Mouse (Mus musculus) kidney, embryonic 15.5 days (tissue): ENCODE measurements around the gene Med17. TPM values are rescaled to one million over a fixed set of nuclear protein-coding genes. Genes with fewer than 3 reads are reported as not detected.
A peak's percentile ranks its signal among the peaks of the same experiment; 100 is the strongest.
"Not testable (repeated sequence)": the region's sequence is repeated elsewhere in the genome, so short reads cannot be mapped to it uniquely, and the experiment has no call there.

Experiments used
- ATAC-seq: fragments of 200-750 bp; cut with Nextera tagmentation; replicated peaks from 2 replicates; pipeline ENCODE4 v1.8.0; 2017; ENCODE audit warnings: moderate TSS enrichment; ENCODE audit not compliant: low FRiP score
- H3K27ac ChIP-seq: fragments of 300-500 bp; sonication (generic); 2 replicates; pipeline ENCODE4 v1.5.1; 2015; ENCODE audit warnings: mild to moderate bottlenecking, inconsistent platforms
- H3K27me3 ChIP-seq: fragments of 300-500 bp; sonication (generic); 2 replicates; pipeline ENCODE4 v1.6.1; 2015; ENCODE audit warnings: inconsistent platforms
- H3K36me3 ChIP-seq: fragments of 300-500 bp; sonication (generic); 2 replicates; pipeline ENCODE4 v1.6.1; 2015; ENCODE audit warnings: inconsistent platforms
- H3K4me1 ChIP-seq: fragments of 300-500 bp; sonication (generic); 2 replicates; pipeline ENCODE4 v1.6.1; 2015; ENCODE audit warnings: inconsistent platforms
- H3K4me2 ChIP-seq: fragments of 300-500 bp; sonication (generic); 2 replicates; pipeline ENCODE4 v1.6.1; 2015; ENCODE audit warnings: moderate library complexity, mild to moderate bottlenecking, inconsistent platforms
- H3K4me3 ChIP-seq: fragments of 300-500 bp; sonication (generic); replicated peaks from 2 replicates; pipeline ENCODE4 v1.5.1; 2015; ENCODE audit warnings: mild to moderate bottlenecking, inconsistent platforms
- H3K9ac ChIP-seq: fragments of 300-500 bp; sonication (generic); 2 replicates; pipeline ENCODE4 v1.6.1; 2015; ENCODE audit warnings: mild to moderate bottlenecking, inconsistent platforms
- H3K9me3 ChIP-seq: fragments of 300-500 bp; sonication (generic); replicated peaks from 2 replicates; pipeline ENCODE4 v1.6.1; 2016; ENCODE audit warnings: inconsistent platforms
- WGBS: fragments of 180-500 bp; shearing (Covaris S2); methylation state at CpG from one replicate; pipeline ENCODE4 v1.1.7; 2015; ENCODE audit warnings: mixed read lengths; 5-methylcytosine and 5-hydroxymethylcytosine counted together
- polyA plus RNA-seq: library from polyadenylated mRNA; unstranded; fragments of >200 nt; fragmentation: Nextera tagmentation; extraction: Ambion mirVana; gene quantifications from 2 replicates; pipeline ENCODE4 v1.2.1, GENCODE M21; 2015

Gene Med17
- polyA plus RNA-seq, 1 experiment from 2014 or later, result 39.2 TPM

GRCm38 (mm10) chr9:15306398-15307119 lies 26.8 kb upstream of the Med17 start, which contains the start of gene 4931406C07Rik:
Gene 4931406C07Rik, minus strand, starts transcription at chr9:15306448.
- H3K27me3 ChIP-seq, result no peaks in the 10 kb centered on the region
- under 1% methylated on average over 35 of the region's 35 CpGs for WGBS
- no peaks in the 10 kb centered on the region for H3K9me3 ChIP-seq
- peak within 1 kb of the TSS; percentile 63 for H3K4me2 ChIP-seq
- H3K9ac ChIP-seq, result peak within 1 kb of the TSS; percentile 99
- peak within 1 kb of the TSS; percentile 97 for H3K4me3 ChIP-seq
- ATAC-seq, result peak; percentile 85
- peak within 1 kb of the TSS; percentile 95 for H3K27ac ChIP-seq
- peaks cover 33% of the 10 kb centered on the region for H3K36me3 ChIP-seq
- H3K4me1 ChIP-seq, result peaks cover 36% of the 10 kb centered on the region

- peak within 1 kb of the TSS; percentile 97 for H3K4me3 ChIP-seq
- H3K27ac ChIP-seq, result peak within 1 kb of the TSS; percentile 95
- H3K4me1 ChIP-seq, result peaks cover 42% of the 10 kb centered on the region
- peak within 1 kb of the TSS; percentile 99 for H3K9ac ChIP-seq
- H3K27me3 ChIP-seq, result no peaks in the 10 kb centered on the region
- 12% methylated on average over 44 of the region's 45 CpGs for WGBS
- peak; percentile 96 for ATAC-seq
- peaks cover 27% of the 10 kb centered on the region for H3K36me3 ChIP-seq
- H3K4me2 ChIP-seq, result peak within 1 kb of the TSS; percentile 63
- H3K9me3 ChIP-seq, result no peaks in the 10 kb centered on the region
These were observed 26.0 kb upstream of the Med17 start, which contains the start of gene Taf1d for GRCm38 (mm10) chr9:15305503-15306397. Gene Taf1d, plus strand, starts transcription at chr9:15306214.

GRCm38 (mm10) chr9:15302881-15303280 lies 23.1 kb upstream of the Med17 start:
- Histone ChIP-seq H3K9me3 (no peaks in the 10 kb centered on the region), H3K27me3 (no peaks in the 10 kb centered on the region), H3K4me1 (peaks cover 26% of the 10 kb centered on the region), H3K4me2 (no peak overlapping the region), H3K4me3 (no peak overlapping the region), H3K36me3 (no peaks in the 10 kb centered on the region), H3K27ac (no peak overlapping the region), H3K9ac (no peak overlapping the region)
- WGBS, result 72% methylated on average over 2 of the region's 2 CpGs
- no peak for ATAC-seq

- not testable (repeated sequence) for H3K36me3 ChIP-seq, H3K9me3 ChIP-seq, H3K4me3 ChIP-seq, ATAC-seq, H3K4me2 ChIP-seq, H3K9ac ChIP-seq, H3K27me3 ChIP-seq
- Histone ChIP-seq H3K4me1 (peaks cover 17% of the 10 kb centered on the region), H3K27ac (peak overlapping the region; percentile 78; the same call in 1 of the 2 replicates)
- 78% methylated on average over 6 of the region's 6 CpGs for WGBS
These were observed 22.3 kb upstream of the Med17 start for GRCm38 (mm10) chr9:15302006-15302405.

- peak overlapping the region; percentile 27 for H3K4me2 ChIP-seq
- no peak overlapping the region for H3K4me3 ChIP-seq
- peaks cover 16% of the 10 kb centered on the region for H3K4me1 ChIP-seq
- H3K36me3 ChIP-seq, result no peaks in the 10 kb centered on the region
- ATAC-seq, result peak; percentile 27; the same call in 1 of the 2 replicates
- peak overlapping the region; percentile 78 for H3K27ac ChIP-seq
- H3K27me3 ChIP-seq, result no peaks in the 10 kb centered on the region
- no peaks in the 10 kb centered on the region for H3K9me3 ChIP-seq
- no peak overlapping the region for H3K9ac ChIP-seq
- 5% methylated on average over 6 of the region's 6 CpGs for WGBS
These were observed 21.7 kb upstream of the Med17 start for GRCm38 (mm10) chr9:15301399-15301798.

GRCm38 (mm10) chr9:15300056-15300455 lies 20.3 kb upstream of the Med17 start:
- no peak overlapping the region for H3K27ac ChIP-seq
- H3K9me3 ChIP-seq, result no peaks in the 10 kb centered on the region
- H3K27me3 ChIP-seq, result no peaks in the 10 kb centered on the region
- no peak for ATAC-seq
- 92% methylated on average over 5 of the region's 5 CpGs for WGBS
- no peak overlapping the region for H3K4me2 ChIP-seq
- H3K36me3 ChIP-seq, result no peaks in the 10 kb centered on the region
- no peak overlapping the region for H3K4me3 ChIP-seq
- H3K9ac ChIP-seq, result no peak overlapping the region
- H3K4me1 ChIP-seq, result peaks cover 11% of the 10 kb centered on the region

- Histone ChIP-seq H3K36me3 (0 out of 2 replicates have a peak, but pooled peaks cover 4% of the 10 kb centered on the region), H3K4me2 (no peak overlapping the region), H3K27ac (no peak overlapping the region), H3K4me1 (peaks cover 11% of the 10 kb centered on the region), H3K4me3 (no peak overlapping the region), H3K9ac (no peak overlapping the region), H3K9me3 (no peaks in the 10 kb centered on the region), H3K27me3 (no peaks in the 10 kb centered on the region)
- 7% methylated on average over 2 of the region's 2 CpGs for WGBS
- ATAC-seq, result no peak
These were observed 18.7 kb upstream of the Med17 start for GRCm38 (mm10) chr9:15298451-15298850.

- Histone ChIP-seq H3K4me3 (no peak overlapping the region), H3K36me3 (peaks cover 9% of the 10 kb centered on the region), H3K9ac (no peak overlapping the region), H3K27me3 (no peaks in the 10 kb centered on the region), H3K9me3 (no peaks in the 10 kb centered on the region), H3K4me1 (peaks cover 8% of the 10 kb centered on the region), H3K27ac (peak overlapping the region; percentile 45), H3K4me2 (no peak overlapping the region)
- 68% methylated on average over 7 of the region's 7 CpGs for WGBS
- peak; percentile 79 for ATAC-seq
These were observed 17.4 kb upstream of the Med17 start for GRCm38 (mm10) chr9:15297112-15297511.

- no peak for ATAC-seq
- no peak overlapping the region for H3K4me3 ChIP-seq
- no peaks in the 10 kb centered on the region for H3K4me1 ChIP-seq
- H3K27ac ChIP-seq, result no peak overlapping the region
- no peaks in the 10 kb centered on the region for H3K9me3 ChIP-seq
- H3K36me3 ChIP-seq, result peaks cover 28% of the 10 kb centered on the region
- WGBS, result 77% methylated on average over 6 of the region's 6 CpGs
- H3K27me3 ChIP-seq, result no peaks in the 10 kb centered on the region
- no peak overlapping the region for H3K9ac ChIP-seq
- H3K4me2 ChIP-seq, result no peak overlapping the region
These were observed 9.5 kb upstream of the Med17 start for GRCm38 (mm10) chr9:15289251-15289650.

- Histone ChIP-seq H3K4me3 (no peak overlapping the region), H3K36me3 (peaks cover 32% of the 10 kb centered on the region), H3K4me1 (no peaks in the 10 kb centered on the region), H3K4me2 (no peak overlapping the region), H3K9me3 (no peaks in the 10 kb centered on the region), H3K27ac (no peak overlapping the region), H3K9ac (no peak overlapping the region), H3K27me3 (no peaks in the 10 kb centered on the region)
- ATAC-seq, result no peak
- whole genome bisulfite sequencing, result 89% methylated on average over 3 of the region's 3 CpGs
These were observed 8.7 kb upstream of the Med17 start for GRCm38 (mm10) chr9:15288402-15288801.

GRCm38 (mm10) chr9:15287846-15288245 lies 8.1 kb upstream of the Med17 start:
- 74% methylated on average over 6 of the region's 6 CpGs for WGBS
- H3K9me3 ChIP-seq, result no peaks in the 10 kb centered on the region
- H3K4me1 ChIP-seq, result no peaks in the 10 kb centered on the region
- H3K36me3 ChIP-seq, result peaks cover 30% of the 10 kb centered on the region
- ATAC-seq, result no peak
- H3K27me3 ChIP-seq, result no peaks in the 10 kb centered on the region
- no peak overlapping the region for H3K9ac ChIP-seq
- no peak overlapping the region for H3K4me2 ChIP-seq
- no peak overlapping the region for H3K27ac ChIP-seq
- no peak overlapping the region for H3K4me3 ChIP-seq

GRCm38 (mm10) chr9:15285443-15285842 lies 5.7 kb upstream of the Med17 start:
- Histone ChIP-seq H3K27me3 (no peaks in the 10 kb centered on the region), H3K4me3 (no peak overlapping the region), H3K9ac (no peak overlapping the region), H3K27ac (no peak overlapping the region), H3K4me2 (no peak overlapping the region), H3K4me1 (peaks cover 6% of the 10 kb centered on the region), H3K36me3 (peaks cover 18% of the 10 kb centered on the region), H3K9me3 (no peaks in the 10 kb centered on the region)
- 70% methylated on average over 3 of the region's 3 CpGs for WGBS
- no peak for ATAC-seq
